Mouse (Mus musculus) Patski (cell line): ENCODE data around the gene Hmgcll1. TPM values are rescaled to one million over a fixed set of nuclear protein-coding genes. Genes with fewer than 3 reads are reported as not detected.

Source experiments
- ATAC-seq: fragments of 100-300 bp; one replicate; pipeline ENCODE4 v1.8.0; 2021
- CTCF ChIA-PET: fragments of 350-600 bp; sonication (Branson Sonifier 250); formaldehyde crosslinking; loops from one replicate; lab custom pipeline; 2022; ENCODE audit warnings: inconsistent platforms; lab: Charles Lee
- POLR2A ChIA-PET: fragments of 350-600 bp; sonication (Branson Sonifier 250); formaldehyde crosslinking; loops from one replicate; lab custom pipeline; 2022; ENCODE audit warnings: antibody characterized with exemption, inconsistent platforms; lab: Charles Lee
- DNase-seq: peaks from one replicate; pipeline ENCODE4 v3.0.0-alpha.2; 2011; ENCODE audit warnings: low read depth, low spot score
- H3K27me3 ChIP-seq: fragments of 371-371 bp; one replicate; pipeline ENCODE4 v1.5.1; 2021
- CTCF ChIP-seq: fragments of 100-300 bp; IDR thresholded peaks from one replicate; pipeline ENCODE4 v1.5.1; 2021
- in situ Hi-C: fragments of 300-500 bp; cut with MboI; formaldehyde crosslinking; loops from 3 replicates; pipeline ENCODE4 v1.11.1; 2018; ENCODE audit warnings: low pct_unique_long_range_greater_than_20kb, mixed read lengths
- polyA plus RNA-seq: library from polyadenylated mRNA; unstranded; gene quantifications from one replicate; pipeline ENCODE4 v1.2.3, GENCODE M21; 2021

The Hmgcll1 gene
- polyA plus RNA-seq, 1 experiment from 2014 or later = 2.6 TPM

DNA sequence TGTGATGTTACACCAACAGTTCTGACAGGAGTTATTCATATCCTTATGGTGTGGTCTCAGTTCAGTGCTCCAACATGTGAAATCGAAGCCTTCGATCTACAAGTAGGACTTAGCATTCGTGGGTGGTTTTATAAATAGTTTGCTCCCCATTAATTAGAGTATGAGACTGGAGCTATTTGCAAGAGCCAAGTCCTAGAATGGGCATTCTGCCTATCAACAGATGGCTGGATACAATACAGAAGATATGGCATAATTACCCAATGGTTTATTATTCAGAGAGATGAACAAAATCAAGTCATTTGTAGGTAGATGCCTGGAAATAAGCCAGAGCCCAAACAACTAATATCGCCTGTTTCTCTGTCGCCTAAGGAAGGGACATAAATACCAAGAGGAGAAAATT is 1.3 kb downstream of the Hmgcll1 start:
- in situ Hi-C loops = no loop called here
- no peak for ATAC-seq
- H3K27me3 ChIP-seq = no peaks in the 10 kb centered on the region
- ChIA-PET CTCF (no interaction called here), POLR2A (no interaction called here)
- no peak for TF ChIP-seq CTCF
- DNase-seq = no peak

DNA sequence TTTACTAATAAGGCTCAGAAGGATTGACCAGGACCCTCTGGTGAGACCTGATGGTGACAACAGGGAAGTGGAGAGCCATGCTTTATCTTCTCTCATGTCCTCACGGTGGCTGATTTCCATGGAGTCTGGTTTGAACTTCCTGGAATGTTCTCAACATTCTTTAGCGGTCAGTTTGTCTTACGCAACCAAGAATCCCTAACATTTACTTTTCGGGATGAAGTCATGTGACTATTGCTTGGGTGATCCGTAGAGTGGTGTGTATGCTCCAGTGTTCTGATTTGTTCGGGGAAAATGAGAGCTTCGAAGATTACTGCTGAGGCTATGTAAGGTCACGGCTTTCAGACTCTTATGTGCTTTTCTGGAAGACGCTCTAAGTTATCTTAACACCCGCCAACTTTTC is 1.9 kb downstream of the Hmgcll1 start:
- ChIA-PET POLR2A (no interaction called here), CTCF (interaction anchor here (1.1 kb wide), 1 partner anchor 12 kb away, joined by 3 read pairs; no protein-coding TSS in a partner anchor)
- ATAC-seq = no peak
- no peak for TF ChIP-seq CTCF
- no peaks in the 10 kb centered on the region for H3K27me3 ChIP-seq
- no peak for DNase-seq
- in situ Hi-C loops = no loop called here

DNA sequence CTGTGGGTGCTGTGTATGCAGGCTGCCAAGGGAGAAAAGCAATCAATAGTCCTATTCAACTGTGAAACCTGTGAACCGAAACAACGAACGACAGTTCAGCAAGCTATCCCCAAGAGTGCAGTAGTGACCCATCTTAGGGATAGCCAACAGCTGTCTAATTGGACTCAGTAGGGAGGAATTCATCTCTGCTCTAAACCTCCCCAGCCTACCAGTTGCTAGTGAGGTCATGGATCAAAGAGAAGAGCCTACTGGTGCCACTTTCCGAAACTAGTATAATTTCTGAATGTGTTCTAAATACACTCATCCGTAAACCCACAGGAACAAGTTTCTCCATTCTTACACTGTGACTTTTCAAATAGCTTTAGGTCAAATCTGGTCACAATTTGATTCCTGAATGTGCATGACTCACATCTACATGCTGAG is 8.9 kb downstream of the Hmgcll1 start:
- DNase-seq (peak; percentile 60), ATAC-seq (peak; percentile 91)
- in situ Hi-C loops = no loop called here
- peak; percentile 41 for TF ChIP-seq CTCF
- no peaks in the 10 kb centered on the region for H3K27me3 ChIP-seq
- POLR2A ChIA-PET = no interaction called here
- CTCF ChIA-PET = interaction anchor here (0.8 to 1.4 kb wide), 4 partner anchors 11 to 263 kb away, joined by 3 to 5 read pairs (median 4); no protein-coding TSS in a partner anchor

DNA sequence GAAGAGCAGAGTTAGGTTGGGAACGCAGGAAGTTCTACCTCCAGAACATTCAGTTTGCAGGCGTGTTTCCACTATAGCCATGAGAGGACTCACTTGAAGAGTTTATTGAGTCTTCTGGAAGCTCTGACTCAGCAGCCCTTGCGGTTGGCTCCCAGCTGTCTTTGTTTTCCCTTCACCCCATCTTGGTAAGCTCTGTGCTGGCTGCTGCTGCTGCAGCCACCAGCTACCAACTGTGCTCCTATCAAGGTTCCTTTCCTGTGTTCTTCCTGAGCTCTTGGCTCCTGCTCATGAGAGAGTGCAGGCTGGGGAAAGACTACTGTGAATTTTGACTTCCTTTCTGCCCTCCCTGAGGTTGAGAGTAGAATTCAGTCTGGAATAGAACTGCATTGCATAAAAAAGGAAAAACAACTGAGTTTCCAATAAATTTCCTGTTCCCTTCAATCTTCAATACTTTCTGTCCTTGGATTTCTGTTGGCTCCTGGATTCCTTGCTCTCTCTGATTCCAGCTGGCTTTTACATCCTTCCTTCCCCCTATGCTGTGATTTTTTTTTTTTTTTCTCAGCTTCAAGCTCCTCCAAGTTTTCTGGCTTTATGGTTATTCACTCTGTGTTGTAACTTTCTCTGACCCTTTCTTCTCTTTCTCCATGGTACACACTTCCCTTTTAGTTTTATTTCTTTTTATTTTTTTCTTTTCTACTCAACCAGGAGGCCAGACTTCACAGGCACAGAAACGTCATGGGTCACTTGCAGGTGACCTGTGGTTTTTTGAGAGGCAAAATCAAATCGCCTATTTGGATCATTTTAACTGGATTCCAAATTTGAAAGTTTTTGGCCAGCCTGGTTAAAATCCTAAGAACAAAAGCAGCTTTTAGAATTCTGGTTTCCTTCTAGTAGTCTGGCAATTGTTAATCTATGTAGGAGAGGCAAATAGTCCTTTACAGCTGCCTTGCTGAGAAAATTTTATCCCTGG is 9.9 kb downstream of the Hmgcll1 start:
- POLR2A ChIA-PET = no interaction called here
- DNase-seq = peak; percentile 53
- CTCF ChIA-PET = interaction anchor here (1.0 to 1.4 kb wide), 4 partner anchors 11 to 264 kb away, joined by 3 to 5 read pairs (median 4); no protein-coding TSS in a partner anchor
- ATAC-seq = peak; percentile 94
- in situ Hi-C loops = loop anchor here (5.0 kb wide), 1 partner anchor 93 kb away; no protein-coding TSS in a partner anchor
- no peaks in the 10 kb centered on the region for H3K27me3 ChIP-seq
- TF ChIP-seq CTCF = no peak

DNA sequence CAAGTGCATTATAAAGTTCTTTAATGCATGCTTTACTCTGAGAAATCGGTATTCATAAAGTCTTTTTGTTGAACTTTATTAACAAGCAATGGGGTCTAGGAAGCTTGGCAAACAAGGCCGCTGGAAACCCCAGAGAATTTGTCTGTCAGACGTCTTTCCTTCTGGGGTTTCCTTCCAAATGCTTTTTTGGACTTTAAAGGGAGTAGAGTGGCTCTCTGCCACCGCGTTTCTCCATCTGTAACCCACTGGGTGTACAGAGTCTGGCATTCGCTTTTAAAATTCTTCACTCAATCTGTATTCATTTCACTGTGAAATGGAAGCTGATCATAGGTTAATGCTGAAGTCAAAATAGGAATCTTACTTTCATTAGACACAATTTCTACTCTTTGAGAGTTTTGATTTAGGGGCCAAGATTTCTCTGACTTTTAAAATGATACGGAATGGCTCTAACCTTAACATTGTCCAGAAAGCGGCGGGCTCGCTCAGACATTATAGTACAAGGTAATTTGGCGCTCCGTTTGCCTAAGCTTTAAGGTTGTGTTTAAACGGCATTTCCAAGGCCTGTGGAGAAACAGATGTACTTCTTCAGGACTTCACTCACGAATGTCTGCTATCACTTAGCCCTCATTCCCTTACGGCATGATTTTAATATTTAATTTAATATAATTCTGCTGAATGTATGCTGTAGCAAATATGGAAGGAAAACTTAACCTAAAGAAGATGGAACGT is 15.0 kb downstream of the Hmgcll1 start:
- peaks cover 3% of the 10 kb centered on the region for H3K27me3 ChIP-seq
- no peak for DNase-seq
- ATAC-seq = no peak
- TF ChIP-seq CTCF = no peak
- ChIA-PET POLR2A (no interaction called here), CTCF (no interaction called here)
- in situ Hi-C loops = loop anchor here (5.0 kb wide), 1 partner anchor 88 kb away; no protein-coding TSS in a partner anchor

DNA sequence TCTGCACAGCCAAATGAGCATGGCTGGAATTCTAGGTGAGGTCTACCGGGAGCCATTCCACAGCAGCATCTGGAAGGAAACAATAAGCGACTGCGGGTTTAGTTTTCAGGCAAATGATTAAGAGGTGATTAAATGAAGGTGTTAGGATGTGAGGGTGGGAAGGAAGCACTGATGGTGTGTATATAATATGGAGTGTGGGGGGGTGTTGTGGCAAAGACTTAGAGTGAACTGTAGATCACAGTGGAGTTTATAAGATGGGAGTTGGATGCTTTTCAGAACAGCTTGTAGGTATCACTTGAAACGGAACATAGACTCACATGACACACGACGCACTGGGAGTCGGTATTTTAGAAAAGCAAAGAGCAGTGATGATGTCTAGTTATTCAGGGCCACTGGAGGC is 20.4 kb downstream of the Hmgcll1 start:
- no peak for TF ChIP-seq CTCF
- peaks cover 3% of the 10 kb centered on the region for H3K27me3 ChIP-seq
- in situ Hi-C loops = no loop called here
- ChIA-PET CTCF (interaction anchor here (1.0 kb wide), 1 partner anchor 11 kb away, joined by 5 read pairs; no protein-coding TSS in a partner anchor), POLR2A (no interaction called here)
- ATAC-seq (no peak), DNase-seq (no peak)

DNA sequence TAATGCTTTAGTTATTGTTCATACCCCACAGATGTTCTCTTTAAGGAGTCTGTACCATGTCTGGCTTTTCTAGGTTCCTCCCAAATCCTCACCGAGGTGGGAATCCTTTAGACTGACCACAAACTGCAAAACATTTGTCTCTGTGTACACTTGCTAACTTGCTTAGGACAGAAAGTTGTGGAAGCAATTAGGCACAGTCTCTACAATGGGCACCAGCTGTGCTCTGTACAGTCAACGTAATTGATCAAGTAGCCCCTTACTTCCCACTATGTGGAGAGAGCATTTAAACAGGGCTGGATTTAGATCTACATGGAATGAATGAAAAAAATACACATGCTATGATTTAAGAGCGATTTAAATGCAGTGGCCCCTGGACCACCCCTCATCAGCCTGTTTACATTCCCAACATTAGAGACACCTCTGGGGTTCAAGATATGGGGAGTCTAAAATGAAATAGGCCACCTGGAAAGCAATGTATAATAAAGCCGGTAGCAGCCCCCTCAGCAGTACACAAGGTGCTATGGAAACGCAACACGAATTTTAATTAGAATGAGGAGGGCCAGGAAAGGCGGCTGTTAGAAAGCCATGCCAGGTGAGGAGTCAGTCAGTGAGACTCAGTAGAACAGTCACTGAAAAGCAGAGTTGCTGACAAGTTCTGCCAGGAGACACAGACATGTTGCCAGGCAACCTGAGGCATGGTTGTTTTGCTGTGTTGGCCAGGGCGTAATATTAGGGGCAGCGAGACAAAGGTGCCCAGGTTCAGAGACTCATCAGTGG is 23.9 kb downstream of the Hmgcll1 start:
- TF ChIP-seq CTCF = no peak
- no peak for DNase-seq
- ChIA-PET CTCF (no interaction called here), POLR2A (interaction anchor here (1.0 kb wide), 1 partner anchor 10 kb away, joined by 3 read pairs; no protein-coding TSS in a partner anchor)
- no peak for ATAC-seq
- in situ Hi-C loops = no loop called here
- H3K27me3 ChIP-seq = peaks cover 3% of the 10 kb centered on the region

DNA sequence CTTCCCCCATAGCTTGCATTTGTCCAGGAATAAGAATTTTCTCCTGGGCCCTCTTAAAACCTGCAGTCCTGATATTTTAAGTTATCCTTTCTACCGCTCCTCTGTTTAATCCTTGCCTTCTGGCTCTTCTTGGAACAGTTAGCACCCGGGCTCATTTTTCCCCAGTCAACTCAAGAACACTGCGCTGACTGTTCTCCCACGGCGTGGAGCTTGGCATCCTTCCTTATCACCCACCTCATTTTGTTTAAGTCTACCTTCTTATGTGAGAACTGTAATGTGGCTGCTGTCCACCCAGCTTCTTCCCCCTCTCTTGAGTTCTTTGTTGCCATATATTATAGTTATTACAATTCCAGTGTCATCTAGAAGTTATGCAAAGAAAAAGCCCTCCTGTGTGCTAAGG is 25.1 kb downstream of the Hmgcll1 start:
- CTCF ChIA-PET = no interaction called here
- in situ Hi-C loops = no loop called here
- POLR2A ChIA-PET = interaction anchor here (1.0 kb wide), 1 partner anchor 11 kb away, joined by 3 read pairs; no protein-coding TSS in a partner anchor
- H3K27me3 ChIP-seq = no peaks in the 10 kb centered on the region
- no peak for TF ChIP-seq CTCF
- no peak for DNase-seq
- no peak for ATAC-seq

DNA sequence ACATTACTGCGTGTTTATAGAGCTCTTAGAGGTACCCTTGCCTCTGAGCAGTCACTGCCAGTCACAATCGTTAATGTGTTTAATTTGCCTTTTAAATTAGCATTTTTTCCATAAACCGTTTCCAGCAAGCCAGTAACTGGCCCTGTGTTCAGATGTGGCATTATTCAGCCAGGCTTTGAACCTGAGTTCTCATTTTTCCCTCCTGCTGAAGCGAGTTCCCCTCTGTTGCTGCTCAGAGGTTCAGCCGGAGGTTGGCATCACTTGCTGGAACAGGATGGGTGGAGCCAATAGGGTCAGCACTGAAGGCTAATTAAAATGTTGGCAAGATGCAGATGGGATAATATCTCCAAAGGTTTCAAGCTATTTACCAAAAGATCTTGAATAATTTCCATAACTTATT is 28.7 kb downstream of the Hmgcll1 start:
- no peak for TF ChIP-seq CTCF
- POLR2A ChIA-PET = no interaction called here
- ATAC-seq (no peak), DNase-seq (no peak)
- in situ Hi-C loops = no loop called here
- CTCF ChIA-PET = no interaction called here
- peaks cover 9% of the 10 kb centered on the region for H3K27me3 ChIP-seq

DNA sequence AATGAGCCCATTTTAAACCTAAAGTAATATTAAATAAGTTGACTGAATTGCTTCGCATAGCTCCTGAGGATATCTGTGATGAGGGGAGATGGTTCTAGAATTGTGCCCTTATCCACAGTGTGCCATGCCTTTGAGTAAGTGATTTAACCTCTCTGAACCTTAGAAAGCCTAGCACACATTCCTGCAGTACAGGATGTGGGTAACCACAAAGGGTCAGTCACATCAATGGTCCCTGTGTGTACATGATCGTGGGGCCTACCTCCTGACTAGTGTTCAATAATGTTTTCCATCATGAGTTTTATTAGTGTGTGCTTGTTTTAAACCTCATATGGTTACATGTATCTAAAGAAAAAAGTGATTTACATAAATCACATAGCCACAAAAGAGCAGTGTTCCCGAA is 46.3 kb downstream of the Hmgcll1 start:
- in situ Hi-C loops = no loop called here
- no peak for TF ChIP-seq CTCF
- DNase-seq = no peak
- ChIA-PET CTCF (no interaction called here), POLR2A (no interaction called here)
- H3K27me3 ChIP-seq = no peaks in the 10 kb centered on the region
- ATAC-seq = no peak
